Mouse (Mus musculus): Measurements from ENCODE around the gene Rhobtb1.
A peak's percentile ranks its signal among the peaks of the same experiment; 100 is the strongest.

The Rhobtb1 gene

GRCm38 (mm10) chr10:69165125-69165524, 13.9 kb downstream of the Rhobtb1 start:
- DNase-seq: peak; percentile 61

- no peak for DNase-seq
These were observed 14.6 kb downstream of the Rhobtb1 start for GRCm38 (mm10) chr10:69165847-69166246.

- DNase-seq: no peak
These were observed 15.3 kb downstream of the Rhobtb1 start for GRCm38 (mm10) chr10:69166514-69166913.

GRCm38 (mm10) chr10:69172412-69172811, 21.2 kb downstream of the Rhobtb1 start:
- DNase-seq: no peak

- no peak for DNase-seq
These were observed 24.9 kb downstream of the Rhobtb1 start for GRCm38 (mm10) chr10:69176116-69176515.

- DNase-seq: no peak
These were observed 28.1 kb downstream of the Rhobtb1 start for GRCm38 (mm10) chr10:69179341-69179740.

GRCm38 (mm10) chr10:69180997-69181396, 29.8 kb downstream of the Rhobtb1 start:
- DNase-seq: no peak

- DNase-seq: no peak
These were observed 33.7 kb downstream of the Rhobtb1 start for GRCm38 (mm10) chr10:69184903-69185302.

- DNase-seq: no peak
These were observed 34.2 kb downstream of the Rhobtb1 start for GRCm38 (mm10) chr10:69185431-69185830.

GRCm38 (mm10) chr10:69185894-69186893, 35.0 kb downstream of the Rhobtb1 start:
- peak; percentile 40 for DNase-seq

- no peak for DNase-seq
These were observed 36.7 kb downstream of the Rhobtb1 start for GRCm38 (mm10) chr10:69187773-69188443.

- no peak for DNase-seq
These were observed 39.4 kb downstream of the Rhobtb1 start for GRCm38 (mm10) chr10:69190434-69191160.

- no peak for DNase-seq
These were observed 41.0 kb downstream of the Rhobtb1 start for GRCm38 (mm10) chr10:69192266-69192665.

- DNase-seq: no peak
These were observed 42.5 kb downstream of the Rhobtb1 start for GRCm38 (mm10) chr10:69193721-69194120.

- no peak for DNase-seq
These were observed 53.6 kb downstream of the Rhobtb1 start for GRCm38 (mm10) chr10:69204677-69205400.

- no peak for DNase-seq
These were observed 54.8 kb downstream of the Rhobtb1 start for GRCm38 (mm10) chr10:69206081-69206480.

GRCm38 (mm10) chr10:69207481-69207880, 56.2 kb downstream of the Rhobtb1 start:
- no peak for DNase-seq

- no peak for DNase-seq
These were observed 56.9 kb downstream of the Rhobtb1 start for GRCm38 (mm10) chr10:69207981-69208630.

GRCm38 (mm10) chr10:69208705-69209104, 57.5 kb downstream of the Rhobtb1 start:
- no peak for DNase-seq

GRCm38 (mm10) chr10:69210006-69210405, 58.8 kb downstream of the Rhobtb1 start:
- DNase-seq: no peak

- no peak for DNase-seq
These were observed 59.4 kb downstream of the Rhobtb1 start for GRCm38 (mm10) chr10:69210659-69211058.

GRCm38 (mm10) chr10:69211560-69211959, 60.3 kb downstream of the Rhobtb1 start:
- no peak for DNase-seq
